Mouse (Mus musculus) hindbrain, embryonic 14.5 days (tissue): ENCODE data around the gene C130050O18Rik. TPM values are rescaled to one million over a fixed set of nuclear protein-coding genes. Genes with fewer than 3 reads are reported as not detected.

Experiments
- ATAC-seq: fragments of 200-750 bp; cut with Nextera tagmentation; 2 replicates; pipeline ENCODE4 v1.8.0; 2017; ENCODE audit warnings: moderate number of reproducible peaks, mild to moderate bottlenecking, moderate TSS enrichment, moderate library complexity; ENCODE audit not compliant: low FRiP score
- DNase-seq: peaks from one replicate; pipeline ENCODE4 v3.0.0-alpha.2; 2015; ENCODE audit warnings: low spot score
- H3K27ac ChIP-seq: fragments of 300-500 bp; sonication (generic); 2 replicates; pipeline ENCODE4 v1.5.1; 2014; ENCODE audit warnings: mild to moderate bottlenecking, moderate library complexity
- H3K27me3 ChIP-seq: fragments of 300-500 bp; sonication (generic); 2 replicates; pipeline ENCODE4 v1.6.1; 2014; ENCODE audit warnings: mild to moderate bottlenecking, low read length, mixed read lengths; ENCODE audit not compliant: control insufficient read depth, insufficient read depth
- H3K36me3 ChIP-seq: fragments of 300-500 bp; sonication (generic); replicated peaks from 2 replicates; pipeline ENCODE4 v1.6.1; 2014; ENCODE audit not compliant: control insufficient read depth, insufficient read depth
- H3K4me1 ChIP-seq: fragments of 300-500 bp; sonication (generic); replicated peaks from 2 replicates; pipeline ENCODE4 v1.6.1; 2014; ENCODE audit warnings: antibody characterized with exemption, low read length, mixed read lengths; ENCODE audit not compliant: control insufficient read depth, insufficient read depth
- H3K4me2 ChIP-seq: fragments of 300-500 bp; sonication (generic); replicated peaks from 2 replicates; pipeline ENCODE4 v1.6.1; 2014; ENCODE audit warnings: mild to moderate bottlenecking, moderate library complexity
- H3K4me3 ChIP-seq: fragments of 300-500 bp; sonication (generic); replicated peaks from 2 replicates; pipeline ENCODE4 v1.5.1; 2014; ENCODE audit warnings: mild to moderate bottlenecking, low read length
- H3K9ac ChIP-seq: fragments of 300-500 bp; sonication (generic); 2 replicates; pipeline ENCODE4 v1.6.1; 2014
- H3K9me3 ChIP-seq: fragments of 300-500 bp; sonication (generic); 2 replicates; pipeline ENCODE4 v1.6.1; 2016; ENCODE audit warnings: low read length; ENCODE audit not compliant: control insufficient read depth
- WGBS: fragments of 180-500 bp; shearing (Covaris S2); extraction: QIAGEN DNeasy Blood & Tissue Kit; methylation state at CpG from one replicate; pipeline ENCODE4 v1.1.7; 2014; 5-methylcytosine and 5-hydroxymethylcytosine counted together
- polyA plus RNA-seq: library from polyadenylated mRNA; unstranded; fragments of >200 nt; fragmentation: Nextera tagmentation; extraction: Ambion mirVana; gene quantifications from 2 replicates; pipeline ENCODE4 v1.2.1, GENCODE M21; 2014

C130050O18Rik gene
- polyA plus RNA-seq, 1 experiment from 2014 or later: 0.32 TPM

DNA sequence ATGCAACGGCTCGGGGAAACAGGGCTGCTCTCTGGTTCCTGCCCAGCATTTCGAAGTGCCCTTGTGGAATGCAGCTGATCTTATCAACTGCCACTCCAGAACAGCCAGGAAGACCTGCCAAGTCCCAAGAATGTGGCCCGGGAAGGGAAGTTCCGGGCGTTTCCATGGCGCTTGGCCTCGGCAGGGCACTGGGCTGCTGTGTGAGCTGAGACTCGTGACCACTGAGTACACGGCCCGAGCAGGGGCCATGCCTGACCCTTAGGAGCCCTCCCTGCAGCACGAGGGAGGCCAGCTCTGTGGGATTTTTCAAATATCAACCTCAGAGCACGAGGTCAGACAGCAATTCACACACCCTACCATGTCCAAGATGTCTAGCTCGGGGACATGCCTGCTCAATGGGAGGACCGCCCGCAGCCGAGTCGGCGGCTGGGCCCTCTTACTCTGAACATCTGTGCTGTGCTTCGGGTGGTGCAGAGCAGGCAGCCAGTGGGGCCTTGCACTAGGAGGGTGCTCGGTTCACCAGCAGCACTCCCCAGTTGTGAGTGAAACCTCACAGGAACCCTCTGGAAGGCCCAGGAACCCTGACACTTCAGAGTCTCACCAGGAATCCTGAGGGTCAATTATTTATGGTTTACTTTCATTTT, 26.0 kb upstream of the C130050O18Rik start:
- 46% methylated on average over 21 of the region's 21 CpGs for WGBS

DNA sequence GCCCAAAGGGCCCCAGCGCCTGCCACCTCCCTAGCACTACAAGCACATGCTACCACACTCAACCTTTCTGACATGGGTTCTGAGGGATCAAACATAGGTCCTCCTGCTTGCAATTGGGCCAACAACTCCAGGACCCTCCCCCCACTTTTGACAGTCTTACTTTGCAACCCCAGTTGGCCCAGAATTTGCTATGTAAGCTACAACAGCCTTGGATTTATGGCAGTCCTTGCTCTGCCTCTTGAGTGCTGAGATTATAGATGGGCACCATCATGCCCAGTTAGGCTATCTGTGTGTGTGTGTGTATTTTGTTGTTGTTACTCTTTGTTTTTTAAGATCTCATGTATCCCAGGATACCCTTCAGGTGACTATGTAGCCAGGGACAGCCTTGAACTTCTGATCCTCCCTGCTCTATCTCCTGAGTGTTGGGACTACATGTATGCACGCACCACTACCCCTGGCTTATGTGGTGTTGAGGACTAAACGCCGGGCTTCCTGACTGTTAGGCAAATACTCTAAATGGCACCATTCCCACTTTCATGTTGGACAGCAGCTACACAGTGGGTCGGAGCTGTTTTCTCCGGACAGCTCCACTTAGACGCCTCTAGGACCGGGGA, 25.2 kb upstream of the C130050O18Rik start:
- peak overlapping the region; percentile 75; the same call in 1 of the 2 replicates for H3K27ac ChIP-seq
- peak overlapping the region; percentile 92 for H3K4me2 ChIP-seq
- no peak; the same call in 1 of the 2 replicates for ATAC-seq
- peaks cover 29% of the 10 kb centered on the region for H3K4me1 ChIP-seq
- peak overlapping the region; percentile 71 for H3K9ac ChIP-seq
- no peaks in the 10 kb centered on the region for H3K27me3 ChIP-seq
- peak overlapping the region; percentile 70 for H3K4me3 ChIP-seq
- DNase-seq: no peak
- WGBS: 22% methylated on average over 8 of the region's 8 CpGs
- H3K36me3 ChIP-seq: no peaks in the 10 kb centered on the region
- H3K9me3 ChIP-seq: no peaks in the 10 kb centered on the region

More for the DNA sequence above, 26.0 kb upstream of the C130050O18Rik start:
- DNase-seq (no peak), ATAC-seq (no peak)
- Histone ChIP-seq H3K4me1 (peaks cover 29% of the 10 kb centered on the region), H3K9me3 (no peaks in the 10 kb centered on the region), H3K4me2 (0 out of 2 replicates have a peak overlapping the region, but pooled peaks have one; percentile 3), H3K9ac (no peak overlapping the region), H3K4me3 (no peak overlapping the region), H3K27ac (peak overlapping the region; percentile 75), H3K27me3 (no peaks in the 10 kb centered on the region), H3K36me3 (no peaks in the 10 kb centered on the region)

DNA sequence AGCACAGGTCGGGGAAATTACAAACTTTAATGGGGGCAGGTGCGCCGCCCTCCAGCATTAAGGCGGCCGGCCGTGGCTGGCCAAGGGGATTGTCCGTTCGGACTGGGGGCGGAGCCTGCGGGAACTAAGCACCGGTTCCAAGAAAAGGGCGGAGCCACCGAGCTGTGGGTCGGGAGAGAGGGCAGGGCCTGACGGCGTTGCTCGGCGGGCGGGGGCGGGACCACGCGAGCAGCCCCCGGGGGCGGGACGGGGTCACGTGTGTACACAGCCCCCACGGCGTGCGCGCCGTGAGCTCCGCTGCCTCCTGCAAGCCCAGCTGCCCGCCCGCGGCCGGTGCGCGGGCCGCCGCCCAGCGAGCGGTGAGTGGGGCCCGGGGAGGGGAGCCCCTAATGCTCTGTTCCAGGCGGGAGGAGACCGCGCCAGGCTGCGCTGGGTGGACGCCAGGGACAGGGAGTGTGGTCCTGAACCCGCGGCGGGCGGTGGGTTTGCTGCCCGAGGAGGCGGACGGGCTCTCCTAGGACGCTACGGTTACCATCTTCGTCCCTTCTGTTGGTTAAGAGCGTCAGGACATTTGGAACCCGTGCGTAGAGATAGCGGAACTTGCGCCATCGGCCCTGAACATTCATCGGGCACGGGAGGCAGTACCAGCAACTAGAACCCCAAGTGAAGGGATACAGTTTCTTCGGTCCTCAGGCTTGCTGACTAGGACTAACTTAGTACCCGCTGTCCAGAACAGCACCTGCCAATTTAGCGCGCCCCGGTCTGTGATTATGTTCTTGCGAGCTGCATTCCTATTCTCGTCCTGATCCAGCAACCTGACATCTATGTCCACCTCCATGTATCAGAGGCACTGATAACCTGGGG, 24.5 kb upstream of the C130050O18Rik start:
- no peak overlapping the region for H3K27ac ChIP-seq
- H3K9ac ChIP-seq: peak overlapping the region; percentile 71
- ATAC-seq (peak; percentile 60), DNase-seq (peak; percentile 75)
- peaks cover 29% of the 10 kb centered on the region for H3K4me1 ChIP-seq
- 1% methylated on average over 68 of the region's 73 CpGs for WGBS
- H3K9me3 ChIP-seq: no peaks in the 10 kb centered on the region
- H3K27me3 ChIP-seq: no peaks in the 10 kb centered on the region
- no peaks in the 10 kb centered on the region for H3K36me3 ChIP-seq
- H3K4me2 ChIP-seq: peak overlapping the region; percentile 92
- peak overlapping the region; percentile 70 for H3K4me3 ChIP-seq

DNA sequence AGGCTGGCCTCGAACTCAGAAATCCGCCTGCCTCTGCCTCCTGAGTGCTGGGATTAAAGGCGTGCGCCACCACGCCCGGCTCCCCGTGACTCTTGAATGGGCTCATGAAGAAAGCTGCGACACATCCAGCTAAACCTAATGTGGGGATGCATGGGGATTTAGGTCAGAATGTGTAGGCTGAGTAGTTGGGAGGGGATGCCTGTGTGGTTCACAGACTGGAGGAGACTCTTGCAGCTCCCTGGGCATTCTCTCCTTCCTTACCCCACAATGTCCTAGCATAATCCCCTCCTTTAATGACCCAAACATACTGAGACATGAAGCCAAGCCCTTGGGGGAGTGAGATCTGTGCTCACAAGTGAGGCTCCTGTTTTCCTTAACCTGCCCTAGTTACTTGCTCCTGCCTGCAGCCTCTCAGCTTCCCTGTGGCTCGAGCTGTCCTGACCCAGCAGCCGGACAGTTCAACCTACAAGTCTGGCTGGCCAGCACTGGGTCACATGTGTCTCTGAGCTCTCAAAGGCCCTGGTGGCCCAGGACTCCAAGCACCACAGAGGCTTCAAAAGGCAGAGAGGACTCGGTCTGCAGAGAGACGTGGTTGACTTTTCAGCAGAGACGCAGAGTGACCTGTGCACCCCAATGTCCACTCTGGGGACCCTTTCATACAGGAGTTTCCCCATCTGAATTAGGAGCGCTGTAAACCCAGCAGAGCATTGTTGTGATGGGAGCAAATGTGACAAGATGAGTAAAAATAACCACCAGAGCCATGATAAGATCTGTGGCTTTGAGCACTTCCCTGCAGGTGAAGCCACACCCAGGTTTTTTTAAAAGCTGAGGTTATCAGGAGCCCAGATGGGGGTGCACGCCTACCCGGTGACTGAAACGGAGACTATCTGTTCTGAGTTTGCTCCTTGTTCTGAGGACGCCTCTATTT, 23.2 kb upstream of the C130050O18Rik start:
- ATAC-seq (no peak), DNase-seq (no peak)
- 84% methylated on average over 18 of the region's 18 CpGs for WGBS
- H3K27me3 ChIP-seq: no peaks in the 10 kb centered on the region
- H3K4me3 ChIP-seq: no peak overlapping the region
- H3K27ac ChIP-seq: peak overlapping the region; percentile 62
- H3K9me3 ChIP-seq: no peaks in the 10 kb centered on the region
- peak overlapping the region; percentile 92 for H3K4me2 ChIP-seq
- no peaks in the 10 kb centered on the region for H3K36me3 ChIP-seq
- no peak overlapping the region for H3K9ac ChIP-seq
- peaks cover 29% of the 10 kb centered on the region for H3K4me1 ChIP-seq

DNA sequence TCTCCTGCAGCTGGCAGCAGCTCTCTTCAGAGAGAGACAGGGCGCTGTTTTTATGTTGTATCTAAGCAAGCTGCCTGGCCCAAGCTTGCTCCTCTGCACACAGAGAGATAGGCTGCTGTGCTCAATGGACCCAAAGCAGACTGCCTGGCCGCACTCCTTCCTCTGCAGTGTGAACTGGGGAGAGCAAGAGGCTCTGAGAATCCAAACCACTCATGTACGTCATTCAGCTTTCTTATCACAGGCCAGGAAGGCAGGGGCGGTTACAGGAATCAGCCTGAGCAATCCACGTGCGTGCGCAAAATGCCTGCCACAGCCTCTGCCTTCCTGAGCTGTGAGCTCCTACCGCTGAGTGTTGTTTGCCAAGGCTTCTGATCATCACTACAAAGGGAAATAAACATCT, 22.3 kb upstream of the C130050O18Rik start:
- peaks cover 29% of the 10 kb centered on the region for H3K4me1 ChIP-seq
- no peaks in the 10 kb centered on the region for H3K27me3 ChIP-seq
- H3K27ac ChIP-seq: peak overlapping the region; percentile 62
- H3K36me3 ChIP-seq: no peaks in the 10 kb centered on the region
- H3K4me3 ChIP-seq: no peak overlapping the region
- H3K9me3 ChIP-seq: no peaks in the 10 kb centered on the region
- no peak overlapping the region for H3K4me2 ChIP-seq
- no peak overlapping the region; the same call in 1 of the 2 replicates for H3K9ac ChIP-seq
- DNase-seq: no peak
- WGBS: 61% methylated on average over 8 of the region's 8 CpGs
- no peak for ATAC-seq

DNA sequence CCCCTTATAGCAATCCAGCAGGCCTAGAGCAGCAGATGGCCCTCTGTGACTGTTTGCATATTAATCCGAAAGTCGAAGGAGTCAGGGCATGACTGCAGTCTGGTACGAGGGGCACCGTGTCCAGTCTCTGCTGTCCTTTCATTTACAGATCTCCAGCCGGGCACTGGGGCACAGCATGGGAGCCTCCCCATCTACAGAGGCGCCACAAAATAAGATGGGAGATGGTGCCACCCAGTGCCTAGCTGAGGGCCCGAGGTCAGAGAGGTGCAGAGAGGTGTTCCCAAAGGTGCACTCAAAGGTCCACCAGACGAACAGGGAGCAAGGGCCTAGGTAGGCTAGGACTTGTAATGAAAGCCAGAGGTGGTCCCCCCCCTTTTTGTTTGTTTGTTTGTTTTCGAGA, 21.8 kb upstream of the C130050O18Rik start:
- WGBS: 69% methylated on average over 9 of the region's 9 CpGs
- no peaks in the 10 kb centered on the region for H3K36me3 ChIP-seq
- H3K4me2 ChIP-seq: no peak overlapping the region
- no peaks in the 10 kb centered on the region for H3K9me3 ChIP-seq
- DNase-seq (no peak), ATAC-seq (no peak)
- H3K4me3 ChIP-seq: no peak overlapping the region
- H3K27me3 ChIP-seq: no peaks in the 10 kb centered on the region
- H3K9ac ChIP-seq: no peak overlapping the region; the same call in 1 of the 2 replicates
- peaks cover 29% of the 10 kb centered on the region for H3K4me1 ChIP-seq
- peak overlapping the region; percentile 62; the same call in 1 of the 2 replicates for H3K27ac ChIP-seq

DNA sequence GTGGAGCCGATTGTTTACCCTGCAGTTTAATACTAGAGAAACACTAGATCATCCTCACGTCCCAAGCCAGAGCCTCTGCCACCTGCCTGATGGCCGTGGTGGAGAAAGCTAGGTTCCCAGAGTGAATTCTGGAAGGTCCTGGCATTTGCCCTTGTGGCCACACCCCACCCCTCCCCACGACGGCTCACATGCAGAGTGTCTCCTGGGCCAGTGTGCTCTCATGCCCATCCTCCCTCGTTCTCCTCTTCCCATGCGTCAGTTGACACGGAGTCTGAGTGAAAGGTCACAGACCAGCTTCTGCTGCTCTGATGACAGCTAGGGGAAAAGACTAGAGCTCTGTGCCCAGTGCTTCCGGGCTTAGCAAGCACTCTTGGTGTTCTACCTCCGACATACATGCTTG, 20.5 kb upstream of the C130050O18Rik start:
- Histone ChIP-seq H3K9ac (no peak overlapping the region), H3K9me3 (no peaks in the 10 kb centered on the region), H3K4me2 (no peak overlapping the region), H3K4me3 (no peak overlapping the region), H3K36me3 (no peaks in the 10 kb centered on the region), H3K27ac (no peak overlapping the region), H3K4me1 (peaks cover 33% of the 10 kb centered on the region), H3K27me3 (no peaks in the 10 kb centered on the region)
- DNase-seq (no peak), ATAC-seq (no peak)
- 70% methylated on average over 10 of the region's 10 CpGs for WGBS

DNA sequence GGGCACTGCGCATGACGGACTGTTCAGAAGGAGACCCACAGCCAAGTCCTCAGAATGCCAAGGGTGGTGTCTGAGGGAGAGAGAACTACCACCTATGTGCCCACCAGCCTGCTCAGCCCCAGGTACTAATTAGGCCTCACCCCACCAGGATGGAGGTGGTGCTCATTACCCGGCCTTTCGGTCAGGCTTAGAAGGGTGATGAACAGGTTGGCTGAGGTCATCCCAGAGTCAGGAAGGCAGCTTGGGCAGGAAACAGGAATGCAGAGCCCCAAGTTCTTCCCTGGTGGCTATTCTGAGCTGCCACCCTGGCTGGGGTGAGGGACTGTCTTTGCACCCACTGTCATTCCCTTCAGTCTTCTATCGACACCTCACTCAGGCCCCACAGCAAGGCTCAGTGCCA, 19.0 kb upstream of the C130050O18Rik start:
- H3K4me3 ChIP-seq: no peak overlapping the region
- DNase-seq: no peak
- no peaks in the 10 kb centered on the region for H3K36me3 ChIP-seq
- ATAC-seq: no peak
- H3K9me3 ChIP-seq: no peaks in the 10 kb centered on the region
- WGBS: 99% methylated on average over 5 of the region's 5 CpGs
- no peak overlapping the region for H3K9ac ChIP-seq
- H3K4me2 ChIP-seq: no peak overlapping the region
- H3K4me1 ChIP-seq: peaks cover 35% of the 10 kb centered on the region
- H3K27me3 ChIP-seq: no peaks in the 10 kb centered on the region
- no peak overlapping the region for H3K27ac ChIP-seq
